Mouse (Mus musculus): Measurements from ENCODE around the gene Gm13090. TPM values are rescaled to one million over a fixed set of nuclear protein-coding genes. Genes with fewer than 3 reads are reported as not detected.

Gm13090 gene
- polyA plus RNA-seq, 1 experiment from 2014 or later = not detected

- Histone ChIP-seq H3K36me3 (no peaks in the 10 kb centered on the region; the same call in 1 of the 2 replicates), H3K4me2 (replicated peaks) (no peak overlapping the region)
Measured at GRCm38 (mm10) chr4:151068751-151069150, 20.6 kb upstream of the Gm13090 start.

GRCm38 (mm10) chr4:151070962-151071361 is 18.4 kb upstream of the Gm13090 start:
- no peak for ATAC-seq (ENCODE audit: insufficient number of reproducible peaks, insufficient read depth, low FRiP score, low TSS enrichment)
- H3K9ac ChIP-seq = no peak overlapping the region
- no peak overlapping the region for H3K4me2 ChIP-seq (replicated peaks)
- H3K27me3 ChIP-seq = no peaks in the 10 kb centered on the region
- 87% methylated on average over 7 of the region's 7 CpGs for WGBS
- peaks cover 17% of the 10 kb centered on the region for H3K36me3 ChIP-seq
- no peaks in the 10 kb centered on the region for H3K9me3 ChIP-seq
- no peak overlapping the region for H3K4me3 ChIP-seq
- no peaks in the 10 kb centered on the region for H3K4me1 ChIP-seq
- no peak overlapping the region for H3K27ac ChIP-seq

More at GRCm38 (mm10) chr4:151068751-151069150, 20.6 kb upstream of the Gm13090 start:
- no peak for ATAC-seq (ENCODE audit: insufficient number of reproducible peaks, insufficient read depth, low FRiP score, low TSS enrichment)
- Histone ChIP-seq H3K27ac (no peak overlapping the region), H3K9ac (no peak overlapping the region), H3K4me1 (no peaks in the 10 kb centered on the region), H3K9me3 (no peaks in the 10 kb centered on the region), H3K4me3 (no peak overlapping the region), H3K27me3 (no peaks in the 10 kb centered on the region)
- 76% methylated on average over 4 of the region's 4 CpGs for WGBS

GRCm38 (mm10) chr4:151073108-151073744 is 16.1 kb upstream of the Gm13090 start:
- WGBS = 51% methylated on average over 13 of the region's 13 CpGs

GRCm38 (mm10) chr4:151074817-151075216 is 14.6 kb upstream of the Gm13090 start:
- Histone ChIP-seq H3K27ac (no peak overlapping the region), H3K9ac (no peak overlapping the region), H3K27me3 (no peaks in the 10 kb centered on the region), H3K9me3 (no peaks in the 10 kb centered on the region), H3K4me1 (no peaks in the 10 kb centered on the region), H3K36me3 (peaks cover 44% of the 10 kb centered on the region), H3K4me3 (no peak overlapping the region), H3K4me2 (replicated peaks) (no peak overlapping the region)
- ATAC-seq (ENCODE audit: insufficient number of reproducible peaks, insufficient read depth, low FRiP score, low TSS enrichment) = no peak
- WGBS = 93% methylated on average over 15 of the region's 15 CpGs

More at GRCm38 (mm10) chr4:151073108-151073744, 16.1 kb upstream of the Gm13090 start:
- Histone ChIP-seq H3K27me3 (no peaks in the 10 kb centered on the region), H3K36me3 (peaks cover 31% of the 10 kb centered on the region), H3K4me3 (no peak overlapping the region), H3K9ac (no peak overlapping the region), H3K9me3 (no peaks in the 10 kb centered on the region), H3K4me2 (replicated peaks) (no peak overlapping the region), H3K4me1 (no peaks in the 10 kb centered on the region), H3K27ac (no peak overlapping the region)
- no peak for ATAC-seq (ENCODE audit: insufficient number of reproducible peaks, insufficient read depth, low FRiP score, low TSS enrichment)

GRCm38 (mm10) chr4:151081355-151081754 is 8.0 kb upstream of the Gm13090 start:
- Histone ChIP-seq H3K4me1 (no peaks in the 10 kb centered on the region), H3K4me3 (no peak overlapping the region), H3K9ac (no peak overlapping the region), H3K36me3 (peaks cover 74% of the 10 kb centered on the region), H3K9me3 (no peaks in the 10 kb centered on the region), H3K27ac (no peak overlapping the region), H3K4me2 (replicated peaks) (no peak overlapping the region), H3K27me3 (no peaks in the 10 kb centered on the region)
- no peak for ATAC-seq (ENCODE audit: insufficient number of reproducible peaks, insufficient read depth, low FRiP score, low TSS enrichment)
- 66% methylated on average over 2 of the region's 2 CpGs for WGBS

- peaks cover 73% of the 10 kb centered on the region for H3K36me3 ChIP-seq
- WGBS = 91% methylated on average over 13 of the region's 13 CpGs
Measured at GRCm38 (mm10) chr4:151081977-151082376, 7.4 kb upstream of the Gm13090 start.

GRCm38 (mm10) chr4:151083027-151083426 is 6.3 kb upstream of the Gm13090 start:
- Histone ChIP-seq H3K4me1 (no peaks in the 10 kb centered on the region), H3K4me3 (no peak overlapping the region), H3K27me3 (no peaks in the 10 kb centered on the region), H3K36me3 (peaks cover 65% of the 10 kb centered on the region), H3K9ac (no peak overlapping the region), H3K4me2 (replicated peaks) (no peak overlapping the region), H3K27ac (no peak overlapping the region), H3K9me3 (no peaks in the 10 kb centered on the region)
- ATAC-seq (ENCODE audit: insufficient number of reproducible peaks, insufficient read depth, low FRiP score, low TSS enrichment) = no peak
- 80% methylated on average over 5 of the region's 5 CpGs for WGBS

More at GRCm38 (mm10) chr4:151081977-151082376, 7.4 kb upstream of the Gm13090 start:
- Histone ChIP-seq H3K4me2 (replicated peaks) (no peak overlapping the region), H3K9ac (no peak overlapping the region), H3K9me3 (no peaks in the 10 kb centered on the region), H3K4me1 (no peaks in the 10 kb centered on the region), H3K27ac (no peak overlapping the region), H3K4me3 (no peak overlapping the region), H3K27me3 (no peaks in the 10 kb centered on the region)
- no peak for ATAC-seq (ENCODE audit: insufficient number of reproducible peaks, insufficient read depth, low FRiP score, low TSS enrichment)

GRCm38 (mm10) chr4:151087358-151087757 is 2.0 kb upstream of the Gm13090 start:
- Histone ChIP-seq H3K27ac (no peak overlapping the region), H3K36me3 (peaks cover 39% of the 10 kb centered on the region), H3K4me3 (no peak overlapping the region), H3K4me1 (no peaks in the 10 kb centered on the region), H3K4me2 (replicated peaks) (no peak overlapping the region), H3K9ac (no peak overlapping the region), H3K27me3 (no peaks in the 10 kb centered on the region), H3K9me3 (no peaks in the 10 kb centered on the region)
- ATAC-seq (ENCODE audit: insufficient number of reproducible peaks, insufficient read depth, low FRiP score, low TSS enrichment) = no peak
- 88% methylated on average over 1 of the region's 1 CpGs for WGBS

GRCm38 (mm10) chr4:151088819-151089218 is 551 bp upstream of the Gm13090 start:
- Histone ChIP-seq H3K27ac (no peak overlapping the region), H3K4me1 (no peaks in the 10 kb centered on the region), H3K9ac (no peak overlapping the region), H3K36me3 (peaks cover 25% of the 10 kb centered on the region), H3K9me3 (no peaks in the 10 kb centered on the region), H3K4me2 (replicated peaks) (no peak overlapping the region), H3K27me3 (no peaks in the 10 kb centered on the region), H3K4me3 (no peak overlapping the region)
- WGBS = 87% methylated on average over 14 of the region's 14 CpGs
- no peak for ATAC-seq (ENCODE audit: insufficient number of reproducible peaks, insufficient read depth, low FRiP score, low TSS enrichment)

- Histone ChIP-seq H3K27me3 (no peaks in the 10 kb centered on the region), H3K4me2 (replicated peaks) (no peak overlapping the region), H3K9ac (no peak overlapping the region), H3K27ac (no peak overlapping the region), H3K36me3 (0 out of 2 replicates have a peak, but pooled peaks cover 5% of the 10 kb centered on the region), H3K9me3 (no peaks in the 10 kb centered on the region), H3K4me3 (no peak overlapping the region), H3K4me1 (no peaks in the 10 kb centered on the region)
- no peak for ATAC-seq (ENCODE audit: insufficient number of reproducible peaks, insufficient read depth, low FRiP score, low TSS enrichment)
- 25% methylated on average over 2 of the region's 2 CpGs for WGBS
Measured at GRCm38 (mm10) chr4:151095207-151095606, 5.8 kb downstream of the Gm13090 start.

- no peaks in the 10 kb centered on the region for H3K27me3 ChIP-seq
- no peak overlapping the region for H3K4me2 ChIP-seq (replicated peaks)
- no peak overlapping the region for H3K27ac ChIP-seq
- no peaks in the 10 kb centered on the region for H3K9me3 ChIP-seq
- no peak for ATAC-seq (ENCODE audit: insufficient number of reproducible peaks, insufficient read depth, low FRiP score, low TSS enrichment)
- H3K4me3 ChIP-seq = no peak overlapping the region
- 84% methylated on average over 18 of the region's 18 CpGs for WGBS
- no peaks in the 10 kb centered on the region for H3K4me1 ChIP-seq
- no peak overlapping the region for H3K9ac ChIP-seq
- 0 out of 2 replicates have a peak, but pooled peaks cover 5% of the 10 kb centered on the region for H3K36me3 ChIP-seq
Measured at GRCm38 (mm10) chr4:151096334-151097103, 7.1 kb downstream of the Gm13090 start.

GRCm38 (mm10) chr4:151097104-151097438 is 7.7 kb downstream of the Gm13090 start:
- no peak overlapping the region for H3K4me2 ChIP-seq (replicated peaks)
- WGBS = 84% methylated on average over 11 of the region's 11 CpGs
- no peak overlapping the region for H3K4me3 ChIP-seq
- H3K9me3 ChIP-seq = no peaks in the 10 kb centered on the region
- no peaks in the 10 kb centered on the region for H3K4me1 ChIP-seq
- no peak for ATAC-seq (ENCODE audit: insufficient number of reproducible peaks, insufficient read depth, low FRiP score, low TSS enrichment)
- 0 out of 2 replicates have a peak, but pooled peaks cover 5% of the 10 kb centered on the region for H3K36me3 ChIP-seq
- H3K27me3 ChIP-seq = no peaks in the 10 kb centered on the region
- no peak overlapping the region for H3K27ac ChIP-seq
- no peak overlapping the region for H3K9ac ChIP-seq
